Comparison of ENCODE assay signal across 20 mouse cellular contexts in the genomic region with DNA sequence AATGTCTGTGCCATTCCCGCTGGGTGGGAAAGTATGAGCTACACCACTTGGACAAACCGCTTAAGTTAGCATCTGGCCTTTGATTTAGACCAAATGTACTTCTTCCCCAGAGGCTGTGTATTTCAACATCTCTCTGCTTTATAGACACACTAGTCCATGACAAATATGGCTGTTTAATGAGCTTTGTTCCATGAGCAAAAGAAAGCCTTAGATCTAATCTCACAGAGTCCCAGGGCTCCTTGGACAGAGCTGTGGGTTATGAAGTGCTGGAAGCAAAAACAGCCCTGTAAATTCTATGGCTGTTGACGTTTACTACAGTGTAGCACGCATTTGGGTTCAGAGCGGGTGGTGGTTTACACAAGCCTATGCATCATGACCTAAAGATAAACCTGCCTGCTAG. TPM values are rescaled to one million over a fixed set of nuclear protein-coding genes. Genes with fewer than 3 reads are reported as not detected.
"Had no signal": no experiment of that assay in that cellular context is flagged by ENCODE, and none has a peak within 500 bp of the region (broad histone marks: within the 10 kb centered on the region; RNA-seq: fewer than 3 reads in every experiment).

No protein-coding gene starts in this region.

- H3K9me3 ChIP-seq: neural tube, embryonic 15.5 days; stomach, embryonic 15.5 days had no signal

- H3K27me3 ChIP-seq: neural tube, embryonic 15.5 days; stomach, embryonic 15.5 days had no signal

- H3K27ac ChIP-seq: neural tube, embryonic 15.5 days; stomach, embryonic 15.5 days; stomach, postnatal 0 days had no signal

- H3K4me3 ChIP-seq: neural tube, embryonic 15.5 days; stomach, embryonic 15.5 days had no signal

- H3K4me1 ChIP-seq: neural tube, embryonic 15.5 days; stomach, embryonic 15.5 days had no signal

- DNase-seq: retina, postnatal 1 day; right cerebral cortex, adult 18-20 months; right cerebral cortex, postnatal 14 days; right cerebral cortex, postnatal 25 days; right cerebral cortex, postnatal 4 days; spleen, adult 18-20 months; thymus, adult 18-20 months; thymus, adult 2 months; thymus, postnatal 14 days; thymus, postnatal 25 days; thymus, postnatal 36 days; thymus, postnatal 4 days had no signal

RNA-seq across cellular contexts. Expression of a gene that starts 27.4 kb away (rescaled TPM):
- polyA plus RNA-seq: neural tube, embryonic 14.5 days; neural tube, embryonic 15.5 days; small intestine, adult 2 months; spleen, adult 2 months; stomach, embryonic 14.5 days; stomach, embryonic 15.5 days; stomach, embryonic 16.5 days; stomach, postnatal 0 days had no signal
